Mouse (Mus musculus) thymus, adult 2 months (tissue): ENCODE data around the gene Bdkrb1.

ENCODE experiments used
- CTCF ChIP-seq: fragments of 200-500 bp; IDR thresholded peaks from 2 replicates; pipeline ENCODE4 v1.5.1; 2012; ENCODE audit warnings: mild to moderate bottlenecking, control low read depth, low read length, moderate library complexity, borderline replicate concordance; ENCODE audit not compliant: control insufficient read depth, poor library complexity, insufficient read depth; ENCODE audit errors: extremely low read depth
- POLR2A ChIP-seq: fragments of 200-500 bp; IDR thresholded peaks from 2 replicates; pipeline ENCODE4 v1.6.1; 2012; ENCODE audit warnings: mild to moderate bottlenecking, low read length, control low read depth, moderate library complexity; ENCODE audit not compliant: control insufficient read depth, poor library complexity, insufficient read depth; ENCODE audit errors: extremely low read depth

DNA sequence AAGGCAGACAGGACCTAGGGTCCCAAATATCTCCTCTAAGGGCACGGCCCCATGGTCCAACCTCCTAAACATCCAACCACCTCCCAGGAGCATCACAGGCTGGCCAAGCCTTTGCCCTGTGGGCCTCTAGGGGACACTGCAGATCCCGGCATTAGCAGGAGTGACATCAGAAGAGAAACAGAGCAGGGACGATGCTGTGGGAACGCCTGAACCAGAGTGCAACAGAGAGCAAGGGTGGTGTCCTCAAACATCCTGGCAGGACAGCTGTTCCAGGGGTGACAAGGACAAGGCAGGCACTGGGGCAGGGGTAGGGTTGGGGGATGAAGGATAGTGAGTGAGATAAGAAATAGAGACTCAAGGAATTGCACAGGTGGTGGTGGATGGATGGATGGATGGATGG, 4.0 kb downstream of the Bdkrb1 start:
- TF ChIP-seq POLR2A = no peak
- TF ChIP-seq CTCF = no peak
